Mouse (Mus musculus) adrenal gland, adult 2 months (tissue): ENCODE data around the gene Cstad. TPM values are rescaled to one million over a fixed set of nuclear protein-coding genes. Genes with fewer than 3 reads are reported as not detected.

Experiments
- DNase-seq: peaks from one replicate; pipeline ENCODE4 v3.0.0; 2021
- long read RNA-seq: library from polyadenylated mRNA; stranded (forward); transcript quantifications from one replicate; pipeline ENCODE4 v2.0.0, GENCODE M21; 2021
- polyA plus RNA-seq: library from polyadenylated mRNA; depleted of rRNA; stranded (reverse); fragments of >200 nt; gene quantifications from 2 replicates; pipeline ENCODE4 v1.2.3, GENCODE M21; 2012; rRNA removed
- total RNA-seq, 2 experiments: library from RNA; stranded (reverse); gene quantifications; 2 replicates each; pipeline ENCODE4 v1.2.3; 2021

Gene Cstad
- total RNA-seq (1 to 10 TPM; 1.1 to 1.8 TPM), polyA plus RNA-seq (0.29 and 0.30 TPM in 2 replicates)
- long read RNA-seq, partial matches to known transcripts = 0 of 1 reads
- long read RNA-seq, other reads (novel, unspliced or antisense) = 0 of 1 reads

DNA sequence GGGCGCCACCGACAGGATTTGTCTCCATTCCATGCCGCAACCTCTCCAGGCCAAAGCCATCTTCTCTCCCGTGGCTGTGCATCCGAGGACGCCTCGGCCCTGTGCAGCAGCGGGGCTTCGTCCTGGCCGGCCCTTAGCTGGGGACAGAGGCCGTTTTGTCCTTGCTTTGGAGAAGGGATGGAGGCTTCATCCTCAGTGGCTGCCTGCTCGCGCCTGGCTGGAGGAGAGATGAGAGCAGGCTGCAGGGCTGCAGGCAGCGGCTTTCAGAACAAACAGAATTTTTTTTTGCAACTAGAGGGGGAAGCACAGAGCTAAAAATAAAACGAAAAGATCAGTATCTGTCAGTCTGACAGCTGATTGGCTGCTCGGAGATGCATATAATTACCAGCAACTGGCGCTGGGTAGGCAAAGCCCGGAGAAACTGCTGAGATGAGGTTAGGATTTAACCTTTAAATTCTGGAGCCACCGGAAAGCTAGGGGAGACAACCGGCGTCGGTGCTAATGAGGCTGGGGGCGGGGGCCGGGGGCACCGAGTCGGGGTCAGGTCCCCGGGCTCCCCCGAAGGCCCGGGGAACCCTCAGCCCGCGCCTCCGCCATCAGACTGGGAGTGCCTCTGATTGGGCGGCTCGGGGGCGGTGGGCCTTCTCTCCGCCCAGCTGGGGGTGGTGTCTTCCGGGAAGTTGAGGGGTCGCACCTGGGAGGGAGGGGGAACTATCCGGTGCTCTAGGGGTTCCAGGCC lies at the start of gene Cstad:
Cstad (plus strand) TSS at position 400 of the 739 bp plus-strand sequence.
- DNase-seq = peak; percentile 78

DNA sequence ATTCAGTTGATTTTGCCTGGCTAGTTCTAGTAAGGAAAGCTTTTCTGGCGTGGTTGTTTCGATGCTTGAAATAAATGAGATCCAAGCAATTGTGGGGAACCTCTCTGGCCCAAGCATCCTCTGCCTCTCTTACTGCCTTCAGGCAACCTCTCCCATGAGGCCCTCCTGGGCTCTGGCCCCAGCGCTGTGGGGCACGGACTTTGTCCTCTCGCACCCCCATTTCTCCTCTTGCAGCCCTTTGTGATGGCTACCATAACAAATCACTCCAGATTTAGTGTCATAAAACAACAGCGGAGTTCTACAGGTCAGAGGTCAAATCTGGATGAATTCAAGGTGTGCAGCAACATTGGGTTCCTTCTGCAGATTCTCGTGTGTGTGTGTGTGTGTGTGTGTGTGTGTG lies 49.1 kb upstream of the Cstad start:
- no peak for DNase-seq

DNA sequence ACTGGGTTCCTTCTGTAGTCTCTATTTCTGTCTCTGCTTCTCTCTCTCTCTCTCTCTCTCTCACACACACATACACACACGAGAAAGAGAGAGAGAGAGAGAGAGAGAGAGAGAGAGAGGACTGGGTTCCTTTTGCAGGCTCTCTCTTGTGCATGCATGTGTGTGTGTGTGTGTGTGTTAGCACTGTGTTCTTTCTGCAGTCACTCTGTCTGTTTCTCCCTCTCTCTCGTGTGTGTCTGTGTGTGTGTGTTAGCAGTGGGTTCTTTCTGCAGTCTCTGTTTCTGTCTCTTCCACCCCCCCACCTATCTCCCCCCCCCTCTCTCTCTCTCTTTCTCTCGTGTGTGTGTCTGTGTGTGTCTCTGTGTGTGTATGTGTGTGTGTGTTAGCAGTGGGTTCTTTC lies 48.6 kb upstream of the Cstad start:
- DNase-seq = no peak

GRCm38 (mm10) chr2:30547455-30548217 lies 47.2 kb upstream of the Cstad start:
- DNase-seq = peak; percentile 69

GRCm38 (mm10) chr2:30551579-30551978 lies 43.3 kb upstream of the Cstad start:
- no peak for DNase-seq

DNA sequence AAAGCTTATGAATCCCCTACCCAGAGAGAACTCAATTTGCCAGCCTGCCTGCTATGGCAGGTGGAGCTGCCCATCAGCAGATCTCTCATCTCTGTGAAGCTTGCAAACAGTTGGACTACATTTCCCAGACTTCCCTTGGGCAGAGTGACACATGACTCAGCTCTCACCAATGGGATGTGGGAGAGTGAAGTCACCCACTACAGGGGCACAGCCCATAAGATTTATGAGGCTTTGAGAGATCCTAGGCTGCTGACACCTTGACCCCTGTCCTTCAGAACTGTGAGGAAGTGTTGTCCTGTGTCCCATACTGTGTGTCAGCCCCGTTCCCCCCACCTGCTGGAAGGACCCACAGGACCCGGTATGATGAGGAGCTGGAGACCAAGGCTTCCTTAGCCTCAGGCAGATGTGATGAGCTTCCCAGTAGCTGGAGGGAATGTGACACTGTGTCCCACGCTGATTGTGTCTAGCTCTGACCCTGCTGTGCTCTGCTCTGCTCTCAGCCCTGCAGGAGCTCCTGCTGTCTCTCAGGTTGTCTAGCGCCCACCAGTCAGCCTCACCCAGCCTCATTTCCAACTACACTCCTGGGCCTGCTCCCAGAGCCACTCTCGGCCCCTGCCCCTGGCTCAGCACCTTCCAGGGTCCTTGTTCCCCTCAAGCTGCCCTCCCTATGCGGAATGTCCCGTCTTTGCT lies 40.8 kb upstream of the Cstad start:
- peak; percentile 61 for DNase-seq

DNA sequence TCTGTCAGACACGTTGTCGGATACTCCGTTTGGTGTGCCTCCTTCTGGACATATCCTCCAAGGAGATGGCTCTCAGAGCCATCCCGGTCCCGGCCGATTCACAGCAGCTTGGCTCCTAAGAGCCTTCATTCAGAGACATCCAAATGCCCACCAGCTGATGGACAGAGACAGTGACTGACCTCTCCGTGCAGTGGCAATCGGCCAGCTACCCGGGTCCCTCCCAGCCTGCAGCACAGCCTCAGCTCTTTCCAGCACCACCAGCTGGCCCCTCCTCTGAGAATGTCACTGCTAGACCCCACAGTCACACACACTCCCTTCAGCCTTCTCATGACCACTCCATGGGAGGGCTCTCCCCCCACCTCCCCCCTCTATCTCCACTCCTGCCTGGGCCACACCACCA lies 39.6 kb upstream of the Cstad start:
- DNase-seq = no peak

- DNase-seq = no peak
Observed at GRCm38 (mm10) chr2:30556495-30556894, 38.3 kb upstream of the Cstad start.

DNA sequence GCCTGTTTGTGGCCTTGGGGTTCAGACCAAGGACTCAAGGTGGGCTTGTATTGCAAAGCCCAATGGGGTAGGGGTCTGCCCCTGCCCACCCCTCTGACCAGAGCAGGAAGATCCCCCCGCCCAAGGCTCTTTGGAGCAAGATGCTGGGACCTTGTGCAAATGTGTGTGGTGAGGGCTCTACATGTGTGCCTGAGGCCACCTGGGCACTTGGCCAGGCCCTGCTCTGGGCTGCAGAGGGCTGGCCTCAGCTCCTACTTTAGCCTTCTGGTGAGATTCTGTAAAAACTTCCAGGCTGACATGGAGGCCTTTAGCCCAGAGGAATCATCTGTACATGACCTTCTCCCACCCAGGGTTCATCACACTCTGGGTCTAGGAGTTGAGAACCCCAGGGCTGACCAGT lies 35.3 kb upstream of the Cstad start:
- DNase-seq = no peak

- no peak for DNase-seq
Observed at GRCm38 (mm10) chr2:30562553-30562952, 32.3 kb upstream of the Cstad start.

DNA sequence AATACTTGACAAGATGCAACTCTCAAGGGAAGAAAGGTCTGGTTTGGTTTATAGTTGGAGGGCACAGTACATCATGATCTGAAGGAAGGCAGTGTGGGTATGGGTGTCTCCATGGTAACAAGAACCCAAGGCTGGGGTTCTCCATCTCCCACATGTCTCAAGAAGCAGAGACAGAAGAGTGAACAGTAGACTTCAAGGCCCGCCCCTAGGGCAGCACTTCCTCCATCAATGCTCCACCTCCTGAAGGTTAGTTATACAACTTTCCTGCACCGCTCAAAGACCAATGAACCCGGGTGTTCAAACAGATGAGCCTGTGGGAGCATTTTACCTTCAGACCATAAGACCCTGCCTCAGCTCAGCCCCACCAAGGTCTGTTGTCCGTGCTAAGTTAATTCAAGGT lies 23.2 kb upstream of the Cstad start:
- no peak for DNase-seq

- no peak for DNase-seq
Observed at GRCm38 (mm10) chr2:30573522-30573921, 21.3 kb upstream of the Cstad start.

GRCm38 (mm10) chr2:30577010-30577409 lies 17.8 kb upstream of the Cstad start:
- DNase-seq = no peak

DNA sequence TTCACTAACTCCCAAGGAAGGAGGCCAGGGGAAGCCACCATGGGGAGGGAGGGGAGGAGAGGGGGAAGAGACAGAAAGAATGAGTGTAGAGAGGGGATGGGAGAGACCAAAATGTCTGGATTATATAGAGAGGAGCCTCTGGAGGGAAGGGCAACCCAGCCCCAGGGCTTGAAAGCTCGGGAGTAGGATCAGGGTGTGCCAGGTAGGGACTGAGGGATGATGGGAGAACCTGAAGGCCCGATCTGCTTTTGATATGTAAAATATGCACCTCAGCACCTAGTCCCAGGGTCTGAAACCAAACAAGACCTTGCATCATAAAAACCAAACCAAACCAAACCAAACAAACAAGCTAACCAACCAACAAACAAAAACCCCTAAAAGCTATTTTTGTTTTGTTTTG lies 16.8 kb upstream of the Cstad start:
- no peak for DNase-seq

DNA sequence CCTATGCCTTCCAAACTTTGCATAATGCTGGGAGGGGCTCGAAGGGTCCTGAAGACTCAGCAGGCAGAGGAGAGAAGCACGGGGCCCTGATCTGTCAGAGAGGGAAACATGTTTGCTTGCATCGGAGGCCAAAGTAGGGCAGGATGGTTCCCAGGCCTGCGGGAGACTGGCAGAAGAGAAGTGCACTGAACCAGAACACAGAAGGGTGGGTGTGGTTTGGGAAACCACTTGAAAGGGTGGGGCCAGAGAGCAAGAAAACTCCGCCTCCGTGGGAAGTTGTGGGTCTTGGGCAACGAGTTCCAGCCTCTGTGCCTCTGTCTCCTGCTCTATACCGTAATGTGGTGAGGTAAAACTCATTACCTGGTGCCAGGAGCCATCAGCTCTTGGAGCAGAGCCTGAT lies 7.7 kb upstream of the Cstad start:
- no peak for DNase-seq

DNA sequence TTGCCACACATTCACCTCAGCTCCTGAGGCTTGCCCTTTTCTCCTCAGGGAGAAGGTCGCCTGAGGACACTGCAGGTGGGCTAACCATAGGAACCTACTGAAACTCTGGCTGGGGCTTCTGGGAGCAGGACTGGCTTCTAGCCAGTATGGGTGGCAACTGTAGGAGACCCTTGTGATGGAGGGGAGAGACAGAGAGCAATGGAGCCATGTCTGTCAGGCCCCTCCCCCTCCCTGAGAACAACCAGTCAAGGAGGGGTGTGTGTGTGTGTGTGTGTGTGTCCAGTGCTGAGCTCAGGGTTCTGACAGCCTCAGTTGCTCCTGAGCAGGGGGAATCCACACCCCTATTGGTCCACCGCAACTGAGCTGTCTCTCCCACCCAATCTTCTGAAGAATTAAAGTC lies 7.2 kb upstream of the Cstad start:
- no peak for DNase-seq

DNA sequence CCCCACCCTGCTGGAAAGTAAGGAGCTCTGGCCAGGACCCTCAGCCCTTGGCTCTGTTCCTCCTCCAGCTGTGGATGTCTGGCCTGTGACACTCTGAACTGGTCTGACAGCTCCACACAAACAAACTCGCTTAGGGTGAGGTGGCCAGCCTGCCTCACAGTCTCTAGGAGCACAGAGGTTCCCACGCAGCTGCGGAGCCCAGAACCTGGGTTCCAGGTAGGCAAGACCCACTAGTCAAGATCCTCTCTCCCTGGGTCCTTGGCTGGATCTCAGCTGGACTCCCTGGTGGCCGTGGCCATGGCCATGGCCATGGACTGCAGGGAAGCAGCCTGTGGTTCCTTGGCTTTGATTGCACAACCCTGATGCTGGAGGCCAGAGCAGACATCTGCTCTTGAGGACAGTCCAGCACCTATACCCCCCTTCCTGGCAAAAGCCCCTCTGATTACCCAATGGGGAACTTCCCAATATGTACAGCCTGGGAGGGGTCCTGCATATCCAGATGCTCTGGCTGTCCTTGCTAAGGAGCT lies 5.8 kb upstream of the Cstad start:
- peak; percentile 70 for DNase-seq

DNA sequence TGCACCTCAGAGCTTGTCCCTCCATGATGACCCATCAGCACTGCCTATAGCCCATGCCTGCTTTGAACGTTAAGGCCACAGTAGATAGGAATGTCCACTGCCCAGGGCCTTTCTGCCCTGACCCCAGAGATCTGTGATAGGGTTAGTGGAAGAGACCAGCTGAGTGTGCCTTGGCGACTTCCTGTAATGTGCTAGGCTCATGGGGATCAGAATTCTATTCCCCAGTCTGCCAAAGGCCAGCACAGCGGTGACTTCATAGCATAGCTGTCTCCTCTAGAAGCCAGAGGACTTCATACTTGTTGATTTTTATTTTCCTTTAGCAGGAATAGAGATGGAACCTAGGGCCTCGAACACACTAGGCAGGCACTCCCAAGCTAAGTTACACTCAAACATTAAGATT lies 5.1 kb upstream of the Cstad start:
- no peak for DNase-seq

DNA sequence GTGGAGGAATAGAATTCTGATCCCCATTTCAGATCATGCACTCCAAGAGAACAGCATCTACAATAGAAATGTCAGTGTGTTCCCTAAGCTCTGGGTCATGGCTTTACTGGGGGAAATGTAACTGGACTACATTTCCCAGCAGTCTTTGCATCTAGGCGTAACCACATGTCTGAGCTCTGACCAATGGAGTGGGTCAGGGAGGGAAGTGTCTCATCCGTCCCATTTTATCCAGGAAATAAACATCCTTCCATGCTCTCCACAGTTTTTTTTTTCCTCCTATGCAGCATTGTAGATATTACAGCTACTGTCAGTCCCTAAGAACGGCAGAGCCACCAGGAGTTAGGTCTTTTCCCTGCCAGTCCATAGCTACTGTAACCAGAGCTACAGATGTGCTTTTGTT lies 3.9 kb upstream of the Cstad start:
- peak; percentile 72 for DNase-seq

GRCm38 (mm10) chr2:30592391-30592790 lies 2.4 kb upstream of the Cstad start:
- DNase-seq = no peak

- no peak for DNase-seq
Observed at GRCm38 (mm10) chr2:30592951-30593350, 1.9 kb upstream of the Cstad start.

- DNase-seq = no peak
Observed at GRCm38 (mm10) chr2:30593636-30594310, 1.1 kb upstream of the Cstad start.
